Mouse (Mus musculus): ENCODE measurements around the gene Zfp385a. TPM values are rescaled to one million over a fixed set of nuclear protein-coding genes. Genes with fewer than 3 reads are reported as not detected.

The Zfp385a gene
- polyA plus RNA-seq, 1 experiment: 26.8 TPM

- Histone ChIP-seq H3K36me3 (ENCODE audit: control insufficient read depth, insufficient read depth, low read length, poor library complexity, severe bottlenecking) (peaks cover 3% of the 10 kb centered on the region), H3K27ac (ENCODE audit: insufficient read depth, low read length) (peak overlapping the region; percentile 23; the same call in 1 of the 2 replicates), H3K4me3 (ENCODE audit: low read depth, low read length) (peak overlapping the region; percentile 82), H3K9ac (ENCODE audit: low read depth, poor library complexity, severe bottlenecking) (peak overlapping the region; percentile 90), H3K9me3 (replicated peaks; ENCODE audit: control insufficient read depth, insufficient read depth, low read length, poor library complexity, severe bottlenecking) (no peaks in the 10 kb centered on the region), H3K27me3 (ENCODE audit: control insufficient read depth, insufficient read depth, low read length, poor library complexity, severe bottlenecking) (no peaks in the 10 kb centered on the region), H3K4me1 (ENCODE audit: control insufficient read depth, insufficient read depth, low read length) (peaks cover 7% of the 10 kb centered on the region)
- TF ChIP-seq POLR2A (IDR thresholded peaks at IDR 0.05; ENCODE audit: insufficient read depth, low read length) (no peak), EP300 (IDR thresholded peaks at IDR 0.05; ENCODE audit: insufficient read depth, low read depth, low read length) (no peak), CTCF (IDR thresholded peaks at IDR 0.05; ENCODE audit: low read depth, low read length) (peak; percentile 97)
These were observed 16.2 kb downstream of the Zfp385a start for GRCm38 (mm10) chr15:103323455-103324247.

GRCm38 (mm10) chr15:103323070-103323454 is 16.8 kb downstream of the Zfp385a start:
- Histone ChIP-seq H3K27ac (ENCODE audit: insufficient read depth, low read length) (no peak overlapping the region), H3K4me3 (ENCODE audit: low read depth, low read length) (peak overlapping the region; percentile 82), H3K9ac (ENCODE audit: low read depth, poor library complexity, severe bottlenecking) (peak overlapping the region; percentile 90), H3K9me3 (replicated peaks; ENCODE audit: control insufficient read depth, insufficient read depth, low read length, poor library complexity, severe bottlenecking) (no peaks in the 10 kb centered on the region), H3K27me3 (ENCODE audit: control insufficient read depth, insufficient read depth, low read length, poor library complexity, severe bottlenecking) (no peaks in the 10 kb centered on the region), H3K4me1 (ENCODE audit: control insufficient read depth, insufficient read depth, low read length) (peaks cover 7% of the 10 kb centered on the region), H3K36me3 (ENCODE audit: control insufficient read depth, insufficient read depth, low read length, poor library complexity, severe bottlenecking) (peaks cover 3% of the 10 kb centered on the region)
- TF ChIP-seq CTCF (IDR thresholded peaks at IDR 0.05; ENCODE audit: low read depth, low read length) (no peak), POLR2A (IDR thresholded peaks at IDR 0.05; ENCODE audit: insufficient read depth, low read length) (no peak), EP300 (IDR thresholded peaks at IDR 0.05; ENCODE audit: insufficient read depth, low read depth, low read length) (no peak)

GRCm38 (mm10) chr15:103322396-103322795 is 17.5 kb downstream of the Zfp385a start:
- Histone ChIP-seq H3K4me3 (ENCODE audit: low read depth, low read length) (peak overlapping the region; percentile 82), H3K36me3 (ENCODE audit: control insufficient read depth, insufficient read depth, low read length, poor library complexity, severe bottlenecking) (peaks cover 5% of the 10 kb centered on the region), H3K4me1 (ENCODE audit: control insufficient read depth, insufficient read depth, low read length) (peaks cover 7% of the 10 kb centered on the region), H3K27ac (ENCODE audit: insufficient read depth, low read length) (no peak overlapping the region), H3K9me3 (replicated peaks; ENCODE audit: control insufficient read depth, insufficient read depth, low read length, poor library complexity, severe bottlenecking) (no peaks in the 10 kb centered on the region), H3K9ac (ENCODE audit: low read depth, poor library complexity, severe bottlenecking) (peak overlapping the region; percentile 90), H3K27me3 (ENCODE audit: control insufficient read depth, insufficient read depth, low read length, poor library complexity, severe bottlenecking) (no peaks in the 10 kb centered on the region)
- TF ChIP-seq POLR2A (IDR thresholded peaks at IDR 0.05; ENCODE audit: insufficient read depth, low read length) (no peak), EP300 (IDR thresholded peaks at IDR 0.05; ENCODE audit: insufficient read depth, low read depth, low read length) (no peak), CTCF (IDR thresholded peaks at IDR 0.05; ENCODE audit: low read depth, low read length) (no peak)

- TF ChIP-seq CTCF (IDR thresholded peaks at IDR 0.05; ENCODE audit: low read depth, low read length): peak; percentile 64
- TF ChIP-seq EP300 (IDR thresholded peaks at IDR 0.05; ENCODE audit: insufficient read depth, low read depth, low read length): no peak
- Histone ChIP-seq H3K4me1 (ENCODE audit: control insufficient read depth, insufficient read depth, low read length) (peaks cover 7% of the 10 kb centered on the region), H3K27me3 (ENCODE audit: control insufficient read depth, insufficient read depth, low read length, poor library complexity, severe bottlenecking) (no peaks in the 10 kb centered on the region), H3K36me3 (ENCODE audit: control insufficient read depth, insufficient read depth, low read length, poor library complexity, severe bottlenecking) (peaks cover 16% of the 10 kb centered on the region), H3K9ac (ENCODE audit: low read depth, poor library complexity, severe bottlenecking) (no peak overlapping the region), H3K27ac (ENCODE audit: insufficient read depth, low read length) (no peak overlapping the region), H3K4me3 (ENCODE audit: low read depth, low read length) (no peak overlapping the region), H3K9me3 (replicated peaks; ENCODE audit: control insufficient read depth, insufficient read depth, low read length, poor library complexity, severe bottlenecking) (no peaks in the 10 kb centered on the region)
These were observed 18.8 kb downstream of the Zfp385a start for GRCm38 (mm10) chr15:103321076-103321475.

- TF ChIP-seq POLR2A (IDR thresholded peaks at IDR 0.05; ENCODE audit: insufficient read depth, low read length) (no peak), CTCF (IDR thresholded peaks at IDR 0.05; ENCODE audit: low read depth, low read length) (no peak), EP300 (IDR thresholded peaks at IDR 0.05; ENCODE audit: insufficient read depth, low read depth, low read length) (no peak)
- Histone ChIP-seq H3K4me1 (ENCODE audit: control insufficient read depth, insufficient read depth, low read length) (peaks cover 7% of the 10 kb centered on the region), H3K27me3 (ENCODE audit: control insufficient read depth, insufficient read depth, low read length, poor library complexity, severe bottlenecking) (no peaks in the 10 kb centered on the region), H3K4me3 (ENCODE audit: low read depth, low read length) (no peak overlapping the region), H3K9ac (ENCODE audit: low read depth, poor library complexity, severe bottlenecking) (no peak overlapping the region), H3K27ac (ENCODE audit: insufficient read depth, low read length) (no peak overlapping the region), H3K36me3 (ENCODE audit: control insufficient read depth, insufficient read depth, low read length, poor library complexity, severe bottlenecking) (peaks cover 18% of the 10 kb centered on the region), H3K9me3 (replicated peaks; ENCODE audit: control insufficient read depth, insufficient read depth, low read length, poor library complexity, severe bottlenecking) (no peaks in the 10 kb centered on the region)
These were observed 21.6 kb downstream of the Zfp385a start for GRCm38 (mm10) chr15:103318201-103318816.

- Histone ChIP-seq H3K27me3 (ENCODE audit: control insufficient read depth, insufficient read depth, low read length, poor library complexity, severe bottlenecking) (no peaks in the 10 kb centered on the region), H3K4me3 (ENCODE audit: low read depth, low read length) (no peak overlapping the region), H3K27ac (ENCODE audit: insufficient read depth, low read length) (no peak overlapping the region), H3K4me1 (ENCODE audit: control insufficient read depth, insufficient read depth, low read length) (peaks cover 7% of the 10 kb centered on the region), H3K9ac (ENCODE audit: low read depth, poor library complexity, severe bottlenecking) (no peak overlapping the region), H3K36me3 (ENCODE audit: control insufficient read depth, insufficient read depth, low read length, poor library complexity, severe bottlenecking) (peaks cover 18% of the 10 kb centered on the region), H3K9me3 (replicated peaks; ENCODE audit: control insufficient read depth, insufficient read depth, low read length, poor library complexity, severe bottlenecking) (no peaks in the 10 kb centered on the region)
- no peak for TF ChIP-seq POLR2A (IDR thresholded peaks at IDR 0.05; ENCODE audit: insufficient read depth, low read length)
- no peak for TF ChIP-seq EP300 (IDR thresholded peaks at IDR 0.05; ENCODE audit: insufficient read depth, low read depth, low read length)
- no peak for TF ChIP-seq CTCF (IDR thresholded peaks at IDR 0.05; ENCODE audit: low read depth, low read length)
These were observed 22.2 kb downstream of the Zfp385a start for GRCm38 (mm10) chr15:103317731-103318130.
